Mouse (Mus musculus): ENCODE measurements around the gene Klhdc8a. TPM values are rescaled to one million over a fixed set of nuclear protein-coding genes. Genes with fewer than 3 reads are reported as not detected.

The Klhdc8a gene
- polyA plus RNA-seq, 1 experiment from 2014 or later: 0.99 TPM

DNA sequence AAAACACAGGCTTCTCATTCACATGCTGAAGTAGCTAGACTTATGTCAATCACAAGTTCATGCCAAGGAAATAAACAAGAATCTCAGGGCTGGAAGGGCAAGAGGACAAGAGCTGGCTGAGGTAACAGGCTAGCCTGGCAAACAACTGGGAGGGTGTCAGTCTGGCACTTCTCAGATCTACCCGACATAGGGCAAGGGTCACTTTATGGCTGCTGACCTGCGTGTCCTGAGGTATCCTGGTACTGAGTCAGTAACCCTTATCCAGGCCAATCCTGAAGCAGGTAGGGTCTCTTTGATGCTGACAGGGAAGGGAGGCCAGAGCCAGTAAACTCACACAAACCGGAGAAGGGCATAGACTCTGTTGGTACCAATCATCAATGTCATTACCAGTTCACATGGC lies 30.1 kb downstream of the Klhdc8a start:
- no peak overlapping the region for H3K4me3 ChIP-seq (ENCODE audit: low read depth, low read length)
- H3K4me2 ChIP-seq (ENCODE audit: low read depth, low read length, severe bottlenecking): no peak overlapping the region
- H3K4me1 ChIP-seq (replicated peaks; ENCODE audit: control insufficient read depth, insufficient read depth, low read length): peaks cover 54% of the 10 kb centered on the region
- H3K36me3 ChIP-seq (ENCODE audit: control insufficient read depth, insufficient read depth, low read length): peaks cover 32% of the 10 kb centered on the region
- WGBS: 86% methylated on average over 3 of the region's 3 CpGs
- DNase-seq (ENCODE audit: low spot score) (no peak), ATAC-seq (replicated peaks; ENCODE audit: low FRiP score) (no peak)
- H3K9ac ChIP-seq (ENCODE audit: low read length): no peak overlapping the region
- H3K27ac ChIP-seq (ENCODE audit: low read depth, low read length): no peak overlapping the region
- H3K27me3 ChIP-seq (ENCODE audit: control insufficient read depth, insufficient read depth, low read length): no peaks in the 10 kb centered on the region
- H3K9me3 ChIP-seq (ENCODE audit: control insufficient read depth, low read length): no peaks in the 10 kb centered on the region

DNA sequence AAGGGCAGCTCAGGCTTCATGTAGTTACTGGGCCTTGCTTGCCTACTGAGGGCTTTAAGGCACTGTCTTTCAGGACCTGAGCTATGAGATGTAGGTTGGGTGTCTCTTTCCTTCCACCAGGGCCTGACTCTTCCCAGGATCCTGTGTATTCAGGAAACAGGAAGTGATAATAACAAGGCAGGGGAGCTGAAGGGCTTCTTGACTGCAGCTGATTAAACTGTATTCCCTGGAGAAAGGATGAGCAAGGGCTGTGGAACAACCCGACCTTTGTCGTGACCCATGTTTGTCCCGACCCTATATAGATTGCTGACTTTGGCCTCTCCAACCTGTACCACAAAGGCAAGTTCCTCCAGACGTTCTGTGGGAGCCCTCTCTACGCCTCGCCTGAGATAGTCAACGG lies 31.2 kb downstream of the Klhdc8a start:
- no peak overlapping the region for H3K4me3 ChIP-seq (ENCODE audit: low read depth, low read length)
- no peak overlapping the region for H3K4me2 ChIP-seq (ENCODE audit: low read depth, low read length, severe bottlenecking)
- H3K36me3 ChIP-seq (ENCODE audit: control insufficient read depth, insufficient read depth, low read length): peaks cover 32% of the 10 kb centered on the region
- H3K4me1 ChIP-seq (replicated peaks; ENCODE audit: control insufficient read depth, insufficient read depth, low read length): peaks cover 56% of the 10 kb centered on the region
- ATAC-seq (replicated peaks; ENCODE audit: low FRiP score) (no peak), DNase-seq (ENCODE audit: low spot score) (no peak)
- H3K9me3 ChIP-seq (ENCODE audit: control insufficient read depth, low read length): no peaks in the 10 kb centered on the region
- 86% methylated on average over 7 of the region's 7 CpGs for WGBS
- H3K9ac ChIP-seq (ENCODE audit: low read length): no peak overlapping the region
- no peak overlapping the region for H3K27ac ChIP-seq (ENCODE audit: low read depth, low read length)
- no peaks in the 10 kb centered on the region for H3K27me3 ChIP-seq (ENCODE audit: control insufficient read depth, insufficient read depth, low read length)

DNA sequence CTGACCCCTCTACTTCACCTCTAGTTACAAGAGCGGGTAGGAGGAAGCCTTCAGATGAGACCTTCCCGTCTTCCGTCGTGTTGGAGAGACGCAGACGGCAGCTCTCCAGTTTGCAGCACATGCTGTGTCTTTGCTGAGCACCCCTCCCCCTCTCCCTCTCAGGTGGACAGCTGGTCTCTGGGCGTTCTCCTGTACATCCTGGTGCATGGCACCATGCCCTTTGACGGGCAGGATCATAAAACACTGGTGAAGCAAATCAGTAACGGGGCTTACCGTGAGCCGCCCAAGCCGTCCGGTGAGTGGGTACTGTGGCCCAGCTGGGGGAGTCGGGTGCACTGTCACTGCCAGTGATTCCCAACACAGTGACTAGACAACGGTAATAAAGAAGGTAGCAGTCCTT lies 32.0 kb downstream of the Klhdc8a start:
- WGBS: 84% methylated on average over 15 of the region's 15 CpGs
- H3K36me3 ChIP-seq (ENCODE audit: control insufficient read depth, insufficient read depth, low read length): peaks cover 31% of the 10 kb centered on the region

DNA sequence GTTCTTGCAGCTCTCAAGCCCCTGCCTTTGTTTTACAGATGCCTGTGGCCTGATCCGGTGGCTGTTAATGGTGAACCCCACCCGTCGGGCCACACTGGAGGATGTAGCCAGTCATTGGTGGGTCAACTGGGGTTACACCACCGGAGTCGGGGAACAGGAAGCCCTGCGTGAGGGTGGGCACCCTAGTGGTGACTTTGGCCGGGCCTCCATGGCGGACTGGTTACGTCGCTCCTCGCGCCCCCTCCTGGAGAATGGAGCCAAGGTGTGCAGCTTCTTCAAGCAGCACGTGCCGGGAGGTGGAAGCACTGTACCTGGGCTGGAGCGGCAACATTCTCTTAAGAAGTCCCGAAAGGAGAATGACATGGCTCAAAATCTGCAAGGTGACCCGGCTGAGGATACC lies 32.9 kb downstream of the Klhdc8a start:
- no peak for ATAC-seq (replicated peaks; ENCODE audit: low FRiP score)
- H3K27ac ChIP-seq (ENCODE audit: low read depth, low read length): 0 out of 2 replicates have a peak overlapping the region, but pooled peaks have one; percentile 37
- no peak overlapping the region for H3K4me3 ChIP-seq (ENCODE audit: low read depth, low read length)
- no peaks in the 10 kb centered on the region for H3K9me3 ChIP-seq (ENCODE audit: control insufficient read depth, low read length)
- H3K4me1 ChIP-seq (replicated peaks; ENCODE audit: control insufficient read depth, insufficient read depth, low read length): peaks cover 52% of the 10 kb centered on the region
- peaks cover 27% of the 10 kb centered on the region for H3K36me3 ChIP-seq (ENCODE audit: control insufficient read depth, insufficient read depth, low read length)
- DNase-seq (ENCODE audit: low spot score): no peak
- H3K4me2 ChIP-seq (ENCODE audit: low read depth, low read length, severe bottlenecking): no peak overlapping the region
- 84% methylated on average over 17 of the region's 17 CpGs for WGBS
- no peaks in the 10 kb centered on the region for H3K27me3 ChIP-seq (ENCODE audit: control insufficient read depth, insufficient read depth, low read length)
- H3K9ac ChIP-seq (ENCODE audit: low read length): no peak overlapping the region

More for the DNA sequence above, 32.0 kb downstream of the Klhdc8a start:
- H3K27ac ChIP-seq (ENCODE audit: low read depth, low read length): no peak overlapping the region
- H3K27me3 ChIP-seq (ENCODE audit: control insufficient read depth, insufficient read depth, low read length): no peaks in the 10 kb centered on the region
- DNase-seq (ENCODE audit: low spot score) (no peak), ATAC-seq (replicated peaks; ENCODE audit: low FRiP score) (no peak)
- H3K4me1 ChIP-seq (replicated peaks; ENCODE audit: control insufficient read depth, insufficient read depth, low read length): peaks cover 58% of the 10 kb centered on the region
- no peak overlapping the region for H3K4me2 ChIP-seq (ENCODE audit: low read depth, low read length, severe bottlenecking)
- H3K9me3 ChIP-seq (ENCODE audit: control insufficient read depth, low read length): no peaks in the 10 kb centered on the region
- no peak overlapping the region for H3K9ac ChIP-seq (ENCODE audit: low read length)
- H3K4me3 ChIP-seq (ENCODE audit: low read depth, low read length): no peak overlapping the region

DNA sequence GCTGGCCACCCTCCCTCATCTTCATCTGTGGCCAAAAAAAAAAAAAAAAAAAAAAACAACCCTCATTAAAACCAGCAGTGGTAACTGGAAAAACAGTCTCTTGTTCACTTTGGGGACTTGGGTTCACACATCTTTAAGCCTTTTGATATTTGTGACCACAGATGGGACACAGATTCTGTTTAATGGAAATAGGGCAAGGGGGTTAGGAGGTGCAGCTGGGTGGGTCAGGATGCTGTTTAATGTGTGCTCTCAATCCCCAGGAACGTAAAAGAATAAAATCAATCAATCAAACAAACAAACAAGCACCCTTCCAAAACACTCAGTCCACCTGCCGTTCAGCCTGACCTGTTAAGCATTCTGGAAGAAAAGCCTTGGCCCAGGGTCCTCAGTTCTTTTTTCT lies 34.8 kb downstream of the Klhdc8a start:
- Histone ChIP-seq H3K4me1 (replicated peaks; ENCODE audit: control insufficient read depth, insufficient read depth, low read length) (peaks cover 49% of the 10 kb centered on the region), H3K4me2 (ENCODE audit: low read depth, low read length, severe bottlenecking) (peak overlapping the region; percentile 9; the same call in 1 of the 2 replicates), H3K9ac (ENCODE audit: low read length) (no peak overlapping the region), H3K27ac (ENCODE audit: low read depth, low read length) (peak overlapping the region; percentile 94), H3K36me3 (ENCODE audit: control insufficient read depth, insufficient read depth, low read length) (peaks cover 15% of the 10 kb centered on the region), H3K4me3 (ENCODE audit: low read depth, low read length) (no peak overlapping the region), H3K27me3 (ENCODE audit: control insufficient read depth, insufficient read depth, low read length) (no peaks in the 10 kb centered on the region), H3K9me3 (ENCODE audit: control insufficient read depth, low read length) (no peaks in the 10 kb centered on the region)
- DNase-seq (ENCODE audit: low spot score) (no peak), ATAC-seq (replicated peaks; ENCODE audit: low FRiP score) (no peak)
- 5% methylated on average over 2 of the region's 2 CpGs for WGBS

DNA sequence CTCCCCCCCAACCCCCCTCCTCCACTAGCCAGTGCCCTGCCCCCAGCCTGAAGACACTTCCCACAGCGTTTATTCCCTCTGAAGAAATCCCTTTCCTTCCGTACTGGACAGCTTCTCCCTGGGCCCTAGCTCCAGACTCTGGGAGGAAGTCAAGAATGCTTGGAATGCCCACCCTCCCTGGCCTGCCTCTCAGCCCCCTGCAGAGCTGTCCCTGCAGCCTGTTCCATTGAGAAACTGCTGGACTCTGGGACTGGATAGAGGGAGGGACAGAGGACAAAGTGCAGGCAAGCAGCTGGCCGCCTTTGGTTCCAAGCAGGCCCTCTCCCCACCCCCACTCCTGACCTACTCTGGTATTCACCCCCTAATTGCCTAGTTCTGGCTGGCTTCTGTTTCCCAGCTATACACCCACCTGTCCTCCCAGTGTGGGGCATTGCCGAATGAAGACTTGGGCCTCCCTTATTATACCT lies 35.3 kb downstream of the Klhdc8a start:
- H3K4me3 ChIP-seq (ENCODE audit: low read depth, low read length): no peak overlapping the region

DNA sequence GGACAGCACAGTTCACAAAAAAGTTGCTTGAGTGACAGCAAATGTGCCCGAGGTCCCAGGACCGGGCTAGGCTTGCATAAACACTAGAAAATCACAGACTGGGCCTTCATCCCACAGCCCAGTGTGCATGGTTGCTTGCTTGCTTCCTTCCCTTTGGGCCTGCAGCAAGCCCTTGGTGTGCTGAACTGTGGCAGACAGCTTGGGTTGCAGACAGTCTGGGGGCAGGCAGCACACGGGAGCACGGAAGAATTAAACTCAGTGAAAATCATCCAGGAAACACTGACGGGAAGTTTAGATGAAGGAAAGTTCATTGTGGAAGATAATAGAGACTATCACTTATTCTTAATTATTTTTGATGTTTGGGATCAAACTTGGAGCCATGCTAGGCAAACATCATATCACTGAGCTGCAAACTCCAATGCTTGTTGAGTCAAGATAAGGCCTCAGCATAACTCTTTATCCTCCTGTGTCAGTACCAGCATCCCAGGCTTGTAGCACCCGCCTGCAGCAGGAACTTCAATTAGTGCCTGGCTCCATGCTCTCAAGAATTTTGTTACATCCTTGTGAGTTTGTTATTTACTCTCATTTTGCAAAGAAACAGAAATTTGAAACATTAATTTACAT lies 35.9 kb downstream of the Klhdc8a start:
- DNase-seq (ENCODE audit: low spot score) (no peak), ATAC-seq (replicated peaks; ENCODE audit: low FRiP score) (no peak)
- Histone ChIP-seq H3K9ac (ENCODE audit: low read length) (peak overlapping the region; percentile 36), H3K36me3 (ENCODE audit: control insufficient read depth, insufficient read depth, low read length) (peaks cover 13% of the 10 kb centered on the region), H3K4me2 (ENCODE audit: low read depth, low read length, severe bottlenecking) (no peak overlapping the region), H3K27ac (ENCODE audit: low read depth, low read length) (peak overlapping the region; percentile 94), H3K27me3 (ENCODE audit: control insufficient read depth, insufficient read depth, low read length) (no peaks in the 10 kb centered on the region), H3K4me3 (ENCODE audit: low read depth, low read length) (no peak overlapping the region), H3K4me1 (replicated peaks; ENCODE audit: control insufficient read depth, insufficient read depth, low read length) (peaks cover 49% of the 10 kb centered on the region), H3K9me3 (ENCODE audit: control insufficient read depth, low read length) (no peaks in the 10 kb centered on the region)
- WGBS: 10% methylated on average over 6 of the region's 6 CpGs

More for the DNA sequence above, 35.3 kb downstream of the Klhdc8a start:
- Histone ChIP-seq H3K9ac (ENCODE audit: low read length) (0 out of 2 replicates have a peak overlapping the region, but pooled peaks have one; percentile 2), H3K4me1 (replicated peaks; ENCODE audit: control insufficient read depth, insufficient read depth, low read length) (peaks cover 49% of the 10 kb centered on the region), H3K27ac (ENCODE audit: low read depth, low read length) (peak overlapping the region; percentile 94), H3K9me3 (ENCODE audit: control insufficient read depth, low read length) (no peaks in the 10 kb centered on the region), H3K27me3 (ENCODE audit: control insufficient read depth, insufficient read depth, low read length) (no peaks in the 10 kb centered on the region), H3K36me3 (ENCODE audit: control insufficient read depth, insufficient read depth, low read length) (peaks cover 13% of the 10 kb centered on the region), H3K4me2 (ENCODE audit: low read depth, low read length, severe bottlenecking) (peak overlapping the region; percentile 9; the same call in 1 of the 2 replicates)
- DNase-seq (ENCODE audit: low spot score) (peak; percentile 85), ATAC-seq (replicated peaks; ENCODE audit: low FRiP score) (peak; percentile 85)
- 0% methylated on average over 4 of the region's 4 CpGs for WGBS

DNA sequence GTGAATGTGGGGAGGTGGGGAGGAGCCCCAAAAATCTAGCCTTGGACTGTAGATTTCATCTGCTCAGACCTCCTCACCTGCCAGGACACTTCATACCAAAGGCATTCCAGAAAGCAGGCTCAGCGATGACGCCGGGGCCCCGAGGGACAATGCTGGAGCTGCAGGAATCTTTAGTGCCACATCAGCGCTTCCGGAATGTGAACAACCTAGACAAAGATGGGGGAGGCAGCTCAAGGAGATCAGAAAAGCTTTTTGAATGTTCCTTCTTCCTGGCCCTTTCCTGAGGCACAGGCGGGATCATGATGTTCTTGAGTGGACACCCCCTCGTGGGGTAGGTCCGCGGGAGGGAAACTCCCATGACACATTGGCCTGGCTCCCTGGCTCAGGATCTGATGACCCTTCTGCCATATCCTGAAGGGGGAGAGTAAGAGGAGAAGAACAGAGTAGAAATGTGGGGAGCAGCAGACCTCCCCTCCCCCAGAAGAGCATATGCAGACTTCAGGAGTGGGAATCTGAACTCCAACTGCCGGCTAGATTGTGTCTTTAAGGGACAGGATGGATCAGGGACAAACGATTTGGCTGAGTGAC lies 37.0 kb downstream of the Klhdc8a start:
- ATAC-seq (replicated peaks; ENCODE audit: low FRiP score) (no peak), DNase-seq (ENCODE audit: low spot score) (peak; percentile 77)
- H3K27me3 ChIP-seq (ENCODE audit: control insufficient read depth, insufficient read depth, low read length): no peaks in the 10 kb centered on the region
- H3K36me3 ChIP-seq (ENCODE audit: control insufficient read depth, insufficient read depth, low read length): peaks cover 7% of the 10 kb centered on the region
- peaks cover 49% of the 10 kb centered on the region for H3K4me1 ChIP-seq (replicated peaks; ENCODE audit: control insufficient read depth, insufficient read depth, low read length)
- no peak overlapping the region; the same call in 1 of the 2 replicates for H3K4me2 ChIP-seq (ENCODE audit: low read depth, low read length, severe bottlenecking)
- no peak overlapping the region for H3K4me3 ChIP-seq (ENCODE audit: low read depth, low read length)
- peak overlapping the region; percentile 94 for H3K27ac ChIP-seq (ENCODE audit: low read depth, low read length)
- WGBS: 25% methylated on average over 12 of the region's 12 CpGs
- H3K9me3 ChIP-seq (ENCODE audit: control insufficient read depth, low read length): no peaks in the 10 kb centered on the region
- H3K9ac ChIP-seq (ENCODE audit: low read length): peak overlapping the region; percentile 36
